Mouse (Mus musculus) CH12.LX (cell line): ENCODE results near the gene Nhsl2. TPM values are rescaled to one million over a fixed set of nuclear protein-coding genes. Genes with fewer than 3 reads are reported as not detected.

ENCODE experiments used
- DNase-seq: peaks from one replicate; pipeline ENCODE4 v3.0.0-alpha.2; 2013; ENCODE audit errors: extremely low read depth
- H3K27ac ChIP-seq: 2 replicates; pipeline ENCODE4 v1.5.1; 2012; ENCODE audit warnings: low read depth, mild to moderate bottlenecking, control low read depth, moderate library complexity; ENCODE audit not compliant: insufficient read depth
- H3K27me3 ChIP-seq: replicated peaks from 2 replicates; pipeline ENCODE3; 2012; ENCODE audit warnings: inconsistent platforms
- H3K36me3 ChIP-seq, 2 experiments: replicated peaks in 1 of 2; 2 replicates each; pipeline versions ENCODE3 to v1.6.1; 2012; ENCODE audit warnings: inconsistent platforms in 1 of 2, low read length in 1 of 2, mild to moderate bottlenecking in 1 of 2, mixed read lengths in 1 of 2, moderate library complexity in 1 of 2; ENCODE audit not compliant: control insufficient read depth in 1 of 2, insufficient read depth in 1 of 2
- H3K4me1 ChIP-seq, 2 experiments: 2 replicates each; pipeline ENCODE4 v1.6.1; 2012; ENCODE audit warnings: inconsistent platforms in 1 of 2, moderate library complexity in 1 of 2; ENCODE audit not compliant: insufficient read depth in 2 of 2, control insufficient read depth in 1 of 2
- H3K4me2 ChIP-seq: 2 replicates; pipeline ENCODE4 v1.6.1; 2012; ENCODE audit warnings: low read depth, mild to moderate bottlenecking, control low read depth; ENCODE audit not compliant: poor library complexity, insufficient read depth, severe bottlenecking
- H3K4me3 ChIP-seq, 3 experiments: fragments of 150-350 bp in 1 of 3; sonication (generic) in 1 of 3; replicated peaks in 1 of 3; 2 replicates each; pipeline versions ENCODE3 to v1.5.1; 2011 to 2012; ENCODE audit warnings: low read depth in 2 of 3, low read length in 2 of 3, mild to moderate bottlenecking in 2 of 3, moderate library complexity in 2 of 3, control low read depth in 1 of 3, improper control_type of control experiment in 1 of 3, inconsistent platforms in 1 of 3, mixed read lengths in 1 of 3; ENCODE audit not compliant: poor library complexity in 1 of 3
- H3K79me2 ChIP-seq: replicated peaks from 2 replicates; pipeline ENCODE4 v1.6.1; 2012; ENCODE audit warnings: mild to moderate bottlenecking, moderate library complexity; ENCODE audit not compliant: control insufficient read depth, poor library complexity, insufficient read depth, severe bottlenecking; ENCODE audit errors: extremely low read depth
- H3K9ac ChIP-seq: 2 replicates; pipeline ENCODE4 v1.6.1; 2012; ENCODE audit warnings: low read depth, mild to moderate bottlenecking, control low read depth, moderate library complexity; ENCODE audit not compliant: insufficient read depth
- H3K9me3 ChIP-seq: replicated peaks from 2 replicates; pipeline ENCODE3; 2012; ENCODE audit warnings: low read length, inconsistent platforms, mixed read lengths
- BHLHE40 ChIP-seq: IDR thresholded peaks from 2 replicates; pipeline ENCODE4 v1.6.1; 2011; ENCODE audit warnings: mild to moderate bottlenecking, low read depth, low read length, improper control_type of control experiment
- CHD1 ChIP-seq: IDR thresholded peaks from 2 replicates; pipeline ENCODE4 v1.6.1; 2012; ENCODE audit warnings: low read depth, low read length, improper control_type of control experiment, inconsistent platforms
- CTCF ChIP-seq, 2 experiments: IDR thresholded peaks in 1 of 2; conservative IDR thresholded peaks in 1 of 2; 2 replicates each; pipeline ENCODE4 v1.5.1; 2011 to 2012; ENCODE audit warnings: low read depth in 2 of 2, low read length in 2 of 2, improper control_type of control experiment in 1 of 2, inconsistent platforms in 1 of 2, mild to moderate bottlenecking in 1 of 2, moderate library complexity in 1 of 2
- EP300 ChIP-seq: IDR thresholded peaks from 2 replicates; pipeline ENCODE4 v1.6.1; 2011; ENCODE audit warnings: low read length, improper control_type of control experiment
- ETS1 ChIP-seq: conservative IDR thresholded peaks from 2 replicates; pipeline ENCODE4 v1.6.1; 2012; ENCODE audit warnings: low read depth, mild to moderate bottlenecking, inconsistent platforms, low read length, improper control_type of control experiment, moderate library complexity
- GABPA ChIP-seq: IDR thresholded peaks from 2 replicates; pipeline ENCODE4 v1.6.1; 2012; ENCODE audit warnings: low read depth, low read length, improper control_type of control experiment, inconsistent platforms; ENCODE audit not compliant: insufficient replicate concordance
- IRF4 ChIP-seq: IDR thresholded peaks from 2 replicates; pipeline ENCODE4 v1.6.1; 2014; ENCODE audit warnings: low read depth, mild to moderate bottlenecking, inconsistent platforms, low read length, improper control_type of control experiment
- JUN ChIP-seq: IDR thresholded peaks from 2 replicates; pipeline ENCODE4 v1.6.1; 2011; ENCODE audit warnings: low read depth, mild to moderate bottlenecking, low read length, improper control_type of control experiment, moderate library complexity; ENCODE audit not compliant: insufficient read depth
- JUND ChIP-seq: conservative IDR thresholded peaks from 2 replicates; pipeline ENCODE4 v1.6.1; 2011; ENCODE audit warnings: low read depth, low read length, improper control_type of control experiment
- KAT2A ChIP-seq: IDR thresholded peaks from 2 replicates; pipeline ENCODE4 v1.6.1; 2012; ENCODE audit warnings: low read length, improper control_type of control experiment, inconsistent platforms; ENCODE audit not compliant: insufficient replicate concordance
- MAFK ChIP-seq: IDR thresholded peaks from 2 replicates; pipeline ENCODE4 v1.6.1; 2011; ENCODE audit warnings: low read length, improper control_type of control experiment; ENCODE audit not compliant: insufficient replicate concordance
- MAX ChIP-seq: IDR thresholded peaks from 2 replicates; pipeline ENCODE4 v1.6.1; 2011; ENCODE audit warnings: low read length, improper control_type of control experiment
- MAZ ChIP-seq: IDR thresholded peaks from 2 replicates; pipeline ENCODE4 v1.6.1; 2012; ENCODE audit warnings: low read depth, mild to moderate bottlenecking, inconsistent platforms, low read length, improper control_type of control experiment, moderate library complexity
- MYC ChIP-seq: IDR thresholded peaks from 2 replicates; pipeline ENCODE4 v1.6.1; 2011; ENCODE audit warnings: low read depth, mild to moderate bottlenecking, improper control_type of control experiment, low read length
- NELFE ChIP-seq: IDR thresholded peaks from 2 replicates; pipeline ENCODE4 v1.6.1; 2011; ENCODE audit warnings: low read depth, low read length, improper control_type of control experiment
- NRF1 ChIP-seq: IDR thresholded peaks from 2 replicates; pipeline ENCODE4 v1.6.1; 2014; ENCODE audit warnings: low read depth, mild to moderate bottlenecking, inconsistent platforms, low read length, improper control_type of control experiment, moderate library complexity
- POLR2A ChIP-seq: IDR thresholded peaks from 2 replicates; pipeline ENCODE4 v1.6.1; 2011; ENCODE audit warnings: low read depth, mild to moderate bottlenecking, improper control_type of control experiment, low read length
- SIN3A ChIP-seq: IDR thresholded peaks from 2 replicates; pipeline ENCODE4 v1.6.1; 2012; ENCODE audit warnings: low read length, improper control_type of control experiment, inconsistent platforms
- TCF12 ChIP-seq: IDR thresholded peaks from 2 replicates; pipeline ENCODE4 v1.6.1; 2014; ENCODE audit warnings: low read depth, mild to moderate bottlenecking, inconsistent platforms, low read length, improper control_type of control experiment
- ZKSCAN1 ChIP-seq: IDR thresholded peaks from 2 replicates; pipeline ENCODE4 v1.6.1; 2012; ENCODE audit warnings: low read depth, inconsistent platforms, low read length, improper control_type of control experiment, borderline replicate concordance
- ZNF384 ChIP-seq: IDR thresholded peaks from 2 replicates; pipeline ENCODE4 v1.6.1; 2012; ENCODE audit warnings: low read depth, low read length, improper control_type of control experiment, inconsistent platforms
- dilution Hi-C: fragments of 300-500 bp; cut with MboI; formaldehyde crosslinking; loops from 2 replicates; pipeline ENCODE4 v1.14.3; 2020; ENCODE audit warnings: low sequenced_read_pairs; ENCODE audit not compliant: extremely low pct_unique_long_range_greater_than_20kb, extremely low pct_ligation_motif_present
- in situ Hi-C: fragments of 300-500 bp; cut with MboI; formaldehyde crosslinking; loops from 3 replicates; pipeline ENCODE4 v1.14.3; 2019; ENCODE audit warnings: low sequenced_read_pairs, low pct_ligation_motif_present, low pct_unique_long_range_greater_than_20kb, mixed read lengths
- polyA plus RNA-seq: library from polyadenylated mRNA; unstranded; fragments of >175 nt; gene quantifications from 2 replicates; pipeline ENCODE4 v1.2.1, GENCODE M21; 2012; ENCODE audit warnings: low read depth; ENCODE audit not compliant: insufficient read length
- total RNA-seq, 2 experiments: library from RNA; depleted of rRNA; stranded (reverse); fragments of 300-350 nt in 1 of 2; fragments of >200 nt in 1 of 2; gene quantifications; 2 replicates each; pipeline ENCODE4 v1.2.3; 2012 to 2014

Gene Nhsl2
- total and polyA plus RNA-seq, 3 experiments = 0.10 to 0.17 TPM; not detected in 1

GRCm38 (mm10) chrX:101933346-101933745 is 84.2 kb downstream of the Nhsl2 start:
- no peak overlapping the region for H3K4me3 ChIP-seq
- H3K9me3 ChIP-seq = no peaks in the 10 kb centered on the region
- no peak overlapping the region for H3K27ac ChIP-seq
- H3K27me3 ChIP-seq = no peaks in the 10 kb centered on the region
- TF ChIP-seq JUN = no peak
- no peak for TF ChIP-seq BHLHE40
- no peak for TF ChIP-seq ETS1
- TF ChIP-seq NRF1 = no peak
- TF ChIP-seq MAFK = no peak
- no peak for TF ChIP-seq ZNF384
- TF ChIP-seq MAX = no peak
- no peak for TF ChIP-seq NELFE
- TF ChIP-seq JUND = no peak
- TF ChIP-seq CHD1 = no peak
- no peak for TF ChIP-seq ZKSCAN1
- TF ChIP-seq MYC = no peak
- TF ChIP-seq KAT2A = no peak
- no peak for TF ChIP-seq IRF4
- no peak for TF ChIP-seq SIN3A
- TF ChIP-seq EP300 = no peak
- TF ChIP-seq TCF12 = no peak
- TF ChIP-seq GABPA = no peak
- in situ Hi-C loops = no loop called here
- dilution Hi-C loops = no loop called here
- no peaks in the 10 kb centered on the region for H3K79me2 ChIP-seq
- no peak for DNase-seq
- H3K4me1 ChIP-seq = no peaks in the 10 kb centered on the region
- no peak overlapping the region for H3K4me2 ChIP-seq
- no peaks in the 10 kb centered on the region for H3K36me3 ChIP-seq
- no peak overlapping the region for H3K9ac ChIP-seq

GRCm38 (mm10) chrX:101935291-101935840 is 86.2 kb downstream of the Nhsl2 start:
- dilution Hi-C loops = no loop called here
- Histone ChIP-seq H3K9me3 (no peaks in the 10 kb centered on the region), H3K9ac (no peak overlapping the region), H3K4me1 (no peaks in the 10 kb centered on the region), H3K27me3 (no peaks in the 10 kb centered on the region), H3K79me2 (no peaks in the 10 kb centered on the region), H3K36me3 (no peaks in the 10 kb centered on the region), H3K27ac (no peak overlapping the region), H3K4me3 (no peak overlapping the region), H3K4me2 (no peak overlapping the region)
- TF ChIP-seq POLR2A = no peak
- TF ChIP-seq NELFE = no peak
- TF ChIP-seq KAT2A = no peak
- TF ChIP-seq CTCF (conservative IDR thresholded peaks at IDR 0.05 in 1 of 2, IDR thresholded peaks at IDR 0.05 in 1 of 2; ENCODE audit: low read depth in 2 of 2, low read length in 2 of 2) = no peak
- TF ChIP-seq MAZ = no peak
- TF ChIP-seq NRF1 = no peak
- DNase-seq = no peak
- in situ Hi-C loops = no loop called here
